14 mouse cellular contexts compared by ENCODE assay signal in genomic region chr3:100906128-100906527, GRCm38 (mm10).
"Had no signal": no experiment of that assay in that cellular context is flagged by ENCODE, and none has a peak within 500 bp of the region (broad histone marks: within the 10 kb centered on the region; RNA-seq: fewer than 3 reads in every experiment).

No protein-coding gene starts in this region.

- H3K9ac ChIP-seq: liver, embryonic 15.5 days; lung, embryonic 14.5 days; midbrain, embryonic 12.5 days; neural tube, embryonic 13.5 days; stomach, embryonic 15.5 days had no signal

- H3K36me3 ChIP-seq: limb, embryonic 10.5 days; liver, embryonic 15.5 days; midbrain, embryonic 12.5 days; neural tube, embryonic 13.5 days; stomach, embryonic 15.5 days had no signal

- H3K4me1 ChIP-seq: liver, embryonic 15.5 days; midbrain, embryonic 12.5 days; stomach, embryonic 15.5 days had no signal

- H3K27me3 ChIP-seq: liver, embryonic 15.5 days; midbrain, embryonic 12.5 days; neural tube, embryonic 13.5 days; stomach, embryonic 15.5 days had no signal

- H3K4me2 ChIP-seq: liver, embryonic 11.5 days; liver, embryonic 15.5 days; lung, embryonic 14.5 days; midbrain, embryonic 12.5 days; neural tube, embryonic 13.5 days; stomach, embryonic 15.5 days had no signal

- H3K9me3 ChIP-seq: limb, embryonic 10.5 days; liver, embryonic 15.5 days; midbrain, embryonic 12.5 days; neural tube, embryonic 13.5 days; stomach, embryonic 15.5 days had no signal

- H3K4me3 ChIP-seq: left cerebral cortex, adult 2 months; limb, embryonic 10.5 days; liver, embryonic 15.5 days; midbrain, embryonic 12.5 days; neural tube, embryonic 13.5 days; stomach, embryonic 15.5 days had no signal

- H3K27ac ChIP-seq: left cerebral cortex, adult 2 months; limb, embryonic 10.5 days; liver, embryonic 15.5 days; midbrain, embryonic 12.5 days; neural tube, embryonic 13.5 days; stomach, embryonic 15.5 days had no signal

- ATAC-seq: midbrain, embryonic 16.5 days had no signal

- DNase-seq: kidney, adult 8-10 months; kidney, postnatal 25 days; lung, embryonic 14.5 days; lung, postnatal 14 days; retina, postnatal 1 day; right cerebral cortex, postnatal 4 days had no signal
